ENCODE assay signal across 8 mouse cellular contexts in the genomic region with DNA sequence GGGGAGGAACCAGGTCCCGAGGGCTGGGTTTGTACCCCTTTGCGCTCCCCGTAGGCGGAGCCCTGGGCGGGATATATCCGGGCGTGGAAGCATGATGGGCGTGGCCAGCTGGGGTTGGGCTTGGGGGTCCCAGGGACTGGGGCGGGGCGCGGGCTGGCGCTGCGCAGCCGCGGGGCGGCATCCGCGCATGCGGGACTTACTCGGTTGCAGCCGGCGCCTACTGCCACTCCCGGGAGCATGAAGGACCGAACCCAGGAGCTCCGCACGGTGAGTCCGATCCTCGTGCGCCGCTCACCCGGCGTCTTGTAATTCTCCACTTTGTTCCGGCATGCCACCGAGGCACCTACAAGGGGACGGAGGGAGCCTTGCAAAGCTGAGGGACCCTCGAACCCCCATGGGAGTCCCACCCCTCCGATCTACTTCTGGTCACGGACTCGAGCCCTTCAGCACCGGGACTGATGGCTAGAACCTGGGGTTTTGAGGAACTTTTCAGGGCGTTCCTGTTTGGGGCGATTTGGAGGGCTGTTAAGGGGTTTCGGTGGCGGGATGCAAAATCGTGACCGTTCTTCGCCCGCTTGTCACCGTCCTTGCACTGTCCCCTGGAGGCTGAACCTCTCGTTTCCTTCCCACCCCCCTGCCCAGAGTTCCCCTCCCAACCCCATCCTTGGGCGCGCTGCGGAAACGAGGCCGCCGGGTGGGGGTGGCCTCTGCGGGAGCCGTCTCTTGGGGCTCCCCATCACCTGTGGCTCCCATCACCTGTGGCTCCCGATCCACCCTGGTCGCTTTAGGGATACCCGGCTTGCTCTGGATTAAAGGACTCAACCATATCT. TPM values are rescaled to one million over a fixed set of nuclear protein-coding genes. Genes with fewer than 3 reads are reported as not detected.
DNase-seq lines count a peak whose midpoint lies in the region.

A gene (plus strand): TSS at position 139 of the 830 bp plus-strand sequence.

- peak; percentile 94 for DNase-seq in ZHBTc4 (ENCODE audit: low read depth, low spot score)
- peak; percentile 48 to 62 for DNase-seq in cerebellum, postnatal 36 days
- DNase-seq in gastrocnemius, adult 8-10 months (ENCODE audit: low spot score in 2 of 2), result peak; percentile 74 to 85
- DNase-seq in hindlimb bud, embryonic 11.5 days (ENCODE audit: extremely low spot score, low read depth, low spot score), result peak; percentile 49
- peak; percentile 86 to 96 for DNase-seq in left cerebral cortex, postnatal 10 days (ENCODE audit: extremely low spot score in 1 of 2, low spot score in 2 of 2)
- peak; percentile 89 for DNase-seq in right cerebral cortex, postnatal 25 days
- DNase-seq in urinary bladder, postnatal 36 days (ENCODE audit: low spot score in 2 of 2), result peak; percentile 76 to 86

- peaks cover 49% of the 10 kb centered on the region for H3K4me1 ChIP-seq in megakaryocyte, embryonic 14.5 days

- H3K27me3 ChIP-seq in megakaryocyte, embryonic 14.5 days (replicated peaks), result peaks cover 68% of the 10 kb centered on the region

- H3K4me3 ChIP-seq in megakaryocyte, embryonic 14.5 days (replicated peaks), result peak within 1 kb of the TSS; percentile 91

- intact Hi-C loops in left cerebral cortex, postnatal 10 days (cut with DNase I), result loop anchor here (5.0 kb wide), 1 partner anchor 39 kb away; a partner anchor contains a TSS

- no peaks in the 10 kb centered on the region for H3K36me3 ChIP-seq in megakaryocyte, embryonic 14.5 days (replicated peaks; ENCODE audit: low read length)

- peaks cover 13% of the 10 kb centered on the region for H3K9me3 ChIP-seq in megakaryocyte, embryonic 14.5 days

RNA-seq across cellular contexts. Expression of the gene that starts here (rescaled TPM):
- total RNA-seq in gastrocnemius, adult 8-10 months (2022), result 1 to 10 TPM in 1 of 4 experiments, under 1 TPM in 3; 0.22 to 1.3 (median 0.39) TPM
- total RNA-seq in left cerebral cortex, postnatal 10 days (2021), result 100 to 1,000 TPM; 367 to 390 TPM
- polyA plus RNA-seq in megakaryocyte, embryonic 14.5 days (2012; ENCODE audit: insufficient read depth, low replicate concordance), result 1.1 and 1.6 TPM in 2 replicates

Comparison
In these comparisons a context has a peak if more than half of its experiments do, and no peak if none do; other contexts are left out.
1. Peak in every context shown above with its lines: DNase-seq and H3K4me3 ChIP-seq.
2. RNA of the gene that starts here (total RNA-seq): 367 to 390 TPM in left cerebral cortex, postnatal 10 days; 0.22 to 1.3 TPM in gastrocnemius, adult 8-10 months; every median in the first group is over 100 times any median in the second.